Mouse (Mus musculus) gastrocnemius, postnatal 4 days (tissue): Measurements from ENCODE around the gene Bcar1. TPM values are rescaled to one million over a fixed set of nuclear protein-coding genes. Genes with fewer than 3 reads are reported as not detected.
A peak's percentile ranks its signal among the peaks of the same experiment; 100 is the strongest.

Experiments
- DNase-seq, 2 experiments: peaks; one replicate each; pipeline ENCODE4 v3.0.0; 2021 to 2022; ENCODE audit warnings: low spot score in 2 of 2, mixed read lengths in 2 of 2
- total RNA-seq, 2 experiments: library from RNA; stranded (reverse); gene quantifications; 2 replicates each; pipeline ENCODE4 v1.2.3; 2021

The Bcar1 gene
- total RNA-seq, 2 experiments from 2014 or later = 35.1 to 36.5 TPM

DNA sequence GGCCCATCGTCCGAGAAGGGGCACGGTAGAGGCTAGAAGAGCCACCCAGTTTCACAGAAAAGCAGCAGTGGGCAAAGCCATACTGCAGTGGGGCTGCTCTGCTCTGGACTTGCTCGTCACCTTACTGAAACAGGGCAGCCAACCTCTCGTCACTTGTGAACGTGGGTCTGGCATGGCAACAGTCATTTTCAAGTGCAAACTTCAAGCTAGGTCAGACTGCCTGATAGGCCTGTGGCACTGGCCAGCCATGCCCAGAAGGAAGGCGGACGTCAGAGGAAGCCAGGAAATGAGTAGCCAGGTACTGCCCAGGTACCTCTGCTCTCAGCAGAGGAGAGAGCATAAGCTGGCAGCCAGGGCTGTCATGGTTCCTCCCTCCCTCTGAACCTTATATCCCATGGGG, 2.6 kb downstream of the Bcar1 start:
- no peak for DNase-seq

DNA sequence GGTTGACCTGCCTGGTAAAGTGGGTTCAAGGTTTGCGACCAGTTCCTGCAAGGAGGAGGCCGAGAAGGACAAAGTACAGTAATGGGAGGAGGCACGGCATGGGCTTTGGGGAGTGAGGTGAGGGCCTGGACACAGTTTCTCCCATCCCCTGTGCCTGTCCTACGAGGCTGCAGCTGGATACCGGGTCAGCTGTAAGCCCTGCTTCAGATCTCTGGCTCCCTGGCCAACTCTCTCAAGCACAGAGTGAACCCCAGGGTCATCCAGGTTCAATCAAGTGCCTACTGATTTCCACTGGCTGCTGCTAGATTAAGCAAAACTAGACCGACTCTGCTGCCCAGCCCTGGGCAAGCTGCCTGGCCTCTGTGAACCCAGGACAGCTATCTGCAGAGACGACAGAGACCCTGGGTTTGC, 3.3 kb downstream of the Bcar1 start:
- DNase-seq = no peak

DNA sequence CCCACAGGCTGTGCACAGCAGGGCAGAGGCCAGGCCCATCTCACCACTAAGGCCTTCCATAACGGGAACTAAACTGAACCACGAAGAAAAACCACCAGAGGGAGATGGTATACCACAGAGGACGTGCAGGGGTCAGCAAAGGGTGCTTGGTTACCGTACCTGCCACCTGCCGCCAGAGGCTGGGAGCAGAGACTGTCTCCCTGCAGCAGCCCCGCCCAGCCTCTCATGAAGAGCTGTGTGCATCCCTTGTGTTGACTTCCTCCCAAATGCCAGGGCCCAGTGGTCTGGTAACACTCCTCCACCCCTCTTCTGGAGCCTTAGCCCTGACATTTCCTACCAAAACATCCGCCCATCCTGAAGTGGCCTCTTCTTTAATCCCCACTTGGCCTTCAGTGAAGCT, 4.0 kb downstream of the Bcar1 start:
- no peak for DNase-seq

DNA sequence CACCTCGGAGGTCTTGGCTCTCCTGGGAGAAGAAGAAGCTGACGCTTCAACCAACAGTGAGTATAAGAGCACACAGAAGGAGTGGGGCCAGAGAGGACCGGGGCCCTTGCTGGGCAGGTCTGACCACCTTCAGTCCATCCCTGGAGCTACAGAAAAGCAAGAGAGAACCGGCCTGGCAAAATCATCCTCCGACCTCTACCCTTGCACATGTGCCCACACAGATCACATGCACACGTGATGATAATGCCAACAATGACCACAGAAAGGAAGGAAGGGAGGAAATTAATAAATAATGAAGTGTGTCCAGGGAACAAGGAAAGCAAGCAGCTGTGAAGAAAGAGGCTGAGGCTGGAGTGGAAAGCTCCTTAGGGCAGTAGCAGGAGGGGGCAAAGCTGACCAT, 4.7 kb downstream of the Bcar1 start:
- no peak for DNase-seq

DNA sequence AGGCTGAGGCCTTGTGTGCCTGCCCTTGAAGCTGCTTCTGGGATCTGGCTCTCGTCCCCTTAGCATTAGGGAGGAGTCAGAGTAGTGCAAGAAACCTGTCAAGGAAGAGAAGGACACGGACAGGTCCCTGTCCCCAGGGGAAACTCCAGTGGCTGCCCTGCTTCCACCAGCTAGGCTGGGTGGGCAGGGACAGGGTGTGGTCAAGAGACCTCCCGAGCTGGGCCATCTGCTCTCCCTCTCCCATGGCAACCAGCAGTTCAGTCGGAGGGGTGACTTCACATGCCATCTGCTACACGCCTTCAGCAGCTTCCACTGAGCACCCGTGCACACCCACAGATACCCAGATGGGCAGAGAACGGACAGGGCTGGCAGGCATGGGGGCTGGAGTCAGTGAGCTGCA, 7.3 kb downstream of the Bcar1 start:
- DNase-seq = peak in 1 of 2 experiments; percentile 10

DNA sequence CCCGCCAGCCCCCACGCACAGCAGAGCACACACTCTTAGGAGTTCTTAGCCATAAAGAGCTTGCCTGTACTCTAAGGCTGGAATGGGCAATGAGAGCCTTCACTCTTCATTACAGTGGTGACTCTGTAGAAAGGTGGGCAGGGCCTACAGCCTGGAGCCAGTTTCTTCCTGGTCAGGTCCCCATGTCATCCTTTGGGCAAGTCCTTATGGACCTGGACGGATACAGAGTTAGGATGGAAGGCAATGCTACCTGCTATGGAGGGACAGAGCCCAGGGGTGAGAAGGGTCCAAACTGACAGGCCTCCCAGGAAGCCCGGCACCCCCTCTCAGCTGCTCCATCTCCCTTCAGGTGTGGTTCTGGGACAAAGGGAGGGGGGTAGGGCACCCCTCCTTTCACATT, 7.8 kb downstream of the Bcar1 start:
- peak in 1 of 2 experiments; percentile 7 for DNase-seq

DNA sequence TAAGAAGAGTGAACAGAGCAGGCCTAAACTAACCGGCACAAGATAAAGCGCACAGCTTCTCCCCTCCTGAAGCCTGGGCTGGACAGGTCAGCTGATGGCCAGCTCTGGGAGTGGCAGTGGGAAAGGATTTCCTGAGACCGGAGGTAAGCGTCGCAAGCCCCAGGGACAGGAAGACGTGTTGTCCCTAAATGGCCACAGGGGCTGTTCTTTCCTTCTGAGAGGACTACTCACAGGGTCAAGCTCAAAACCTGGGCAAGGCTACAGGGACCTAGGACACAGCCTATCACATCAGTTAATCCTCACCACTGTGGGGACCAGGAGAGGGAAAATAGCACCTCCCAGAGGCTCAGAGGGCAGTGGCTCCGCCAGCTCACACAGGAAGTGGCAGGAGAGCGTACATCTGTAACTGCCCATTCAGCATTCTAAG, 8.3 kb downstream of the Bcar1 start:
- DNase-seq = peak in 1 of 2 experiments; percentile 6

DNA sequence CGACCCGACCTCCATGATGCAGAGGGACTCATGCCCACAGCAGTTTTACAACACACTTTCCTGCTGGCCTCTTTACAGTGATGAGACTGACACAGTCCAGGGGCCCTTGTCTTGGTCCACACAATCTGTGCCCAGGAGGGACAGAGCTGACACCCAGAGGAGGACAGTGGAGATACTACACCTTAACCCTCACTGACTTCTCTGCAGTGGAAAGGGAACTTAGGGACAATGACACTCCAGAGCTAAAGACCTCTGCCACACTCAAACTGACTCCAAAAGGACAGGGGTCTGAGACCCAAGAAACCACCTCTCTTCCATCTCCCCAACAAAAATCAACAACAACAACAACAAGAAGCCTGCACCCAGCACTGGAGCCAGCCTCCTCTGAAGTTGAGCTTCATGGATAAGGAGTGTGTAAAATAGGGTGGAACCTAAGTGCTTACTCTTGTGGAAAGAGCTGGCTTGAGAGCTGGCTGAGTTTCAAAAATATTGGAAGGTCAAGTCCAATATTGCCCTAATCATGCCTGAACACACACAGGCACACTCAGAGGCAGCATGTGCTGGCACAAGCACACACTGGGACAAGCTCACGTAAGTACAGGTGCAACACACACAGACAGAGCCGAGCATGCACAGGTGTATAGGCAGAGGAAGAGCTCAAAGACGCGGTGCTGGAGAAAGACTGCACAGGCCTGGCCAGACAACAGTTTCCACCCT, 9.2 kb downstream of the Bcar1 start:
- DNase-seq = peak in 1 of 2 experiments; percentile 8

DNA sequence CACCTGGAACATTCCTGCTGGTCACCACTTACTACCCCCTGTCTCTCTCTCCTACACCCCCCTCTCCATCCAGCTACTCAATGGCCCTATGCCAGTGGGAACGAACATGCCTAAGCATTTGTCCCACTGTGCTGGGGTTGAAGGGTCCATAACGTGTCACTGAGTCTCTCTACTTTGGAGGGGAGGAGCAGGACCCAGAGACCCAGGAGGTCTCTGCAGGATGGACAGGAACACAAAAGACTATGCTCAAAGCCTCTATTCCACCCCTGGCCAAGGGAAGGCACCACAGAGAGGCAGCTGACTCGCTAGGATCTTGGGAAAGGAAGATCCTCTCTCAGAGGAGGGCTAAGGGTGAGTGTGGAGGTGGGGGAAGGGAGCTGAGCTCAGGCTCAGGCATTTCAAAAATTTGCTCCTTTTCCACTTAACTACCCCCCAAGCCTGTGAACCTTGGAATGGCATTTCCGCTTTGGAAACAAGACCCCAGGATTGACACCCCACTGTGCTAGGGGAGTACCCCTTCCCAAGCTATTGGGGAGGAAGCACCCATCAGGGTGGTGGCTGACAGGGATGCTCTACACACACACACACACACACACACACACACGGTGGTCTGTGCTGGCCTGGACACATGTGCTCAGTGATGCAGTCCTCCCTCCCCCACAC, 9.9 kb downstream of the Bcar1 start:
- peak in 1 of 2 experiments; percentile 9 for DNase-seq

DNA sequence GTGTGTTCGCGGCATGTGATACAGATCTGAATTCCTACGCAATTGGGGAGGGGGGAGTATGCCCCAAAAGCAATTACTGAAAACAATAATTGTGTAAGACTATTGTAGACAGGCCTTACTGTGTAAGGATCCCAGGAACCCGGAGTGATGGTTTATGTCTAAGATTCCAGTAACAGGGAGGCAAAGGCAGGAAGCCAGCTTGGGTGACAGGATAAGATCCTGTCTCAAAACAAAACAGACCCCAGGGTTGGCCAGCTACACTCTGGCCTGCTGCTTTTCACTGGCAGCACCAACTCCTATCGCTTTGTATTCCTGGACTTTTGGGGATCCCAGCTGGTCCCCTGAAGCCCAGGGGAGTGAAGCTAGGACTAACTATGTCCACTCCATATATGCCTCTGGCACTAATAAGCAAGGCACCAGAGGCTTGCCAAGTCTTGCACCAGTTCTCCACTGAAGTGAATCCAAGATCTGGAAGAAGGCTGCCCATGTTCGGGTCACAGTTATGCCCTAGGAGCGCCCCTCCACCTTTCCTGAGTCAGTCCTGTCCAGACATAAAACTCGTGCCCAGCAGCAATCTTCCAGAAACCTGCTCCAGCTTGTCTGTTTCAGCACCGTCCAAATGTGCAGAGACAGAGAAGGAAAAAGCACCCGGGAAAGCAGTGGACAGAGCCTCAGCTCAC, 11.1 kb downstream of the Bcar1 start:
- no peak for DNase-seq

DNA sequence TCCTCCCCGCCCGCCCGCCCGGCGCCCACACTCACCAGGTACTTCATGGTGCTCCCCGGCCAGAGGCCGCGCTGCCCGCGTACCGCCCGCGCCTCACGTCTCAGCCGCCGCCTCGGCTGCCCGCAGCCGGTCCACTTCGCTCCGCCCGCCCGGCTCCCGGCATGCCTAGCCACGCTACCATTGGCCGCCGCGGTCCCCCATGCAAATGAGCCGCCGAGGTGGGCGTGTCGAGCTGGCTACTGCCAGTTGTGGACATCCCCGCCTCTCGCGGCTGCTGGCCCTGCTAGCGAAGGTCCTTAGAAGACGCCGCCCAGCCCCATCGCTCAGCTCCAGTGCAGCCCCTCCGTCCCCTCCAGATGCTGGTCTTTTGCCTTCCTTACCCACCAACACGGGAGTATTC, 11.6 kb downstream of the Bcar1 start:
- peak; percentile 95 to 98 for DNase-seq

DNA sequence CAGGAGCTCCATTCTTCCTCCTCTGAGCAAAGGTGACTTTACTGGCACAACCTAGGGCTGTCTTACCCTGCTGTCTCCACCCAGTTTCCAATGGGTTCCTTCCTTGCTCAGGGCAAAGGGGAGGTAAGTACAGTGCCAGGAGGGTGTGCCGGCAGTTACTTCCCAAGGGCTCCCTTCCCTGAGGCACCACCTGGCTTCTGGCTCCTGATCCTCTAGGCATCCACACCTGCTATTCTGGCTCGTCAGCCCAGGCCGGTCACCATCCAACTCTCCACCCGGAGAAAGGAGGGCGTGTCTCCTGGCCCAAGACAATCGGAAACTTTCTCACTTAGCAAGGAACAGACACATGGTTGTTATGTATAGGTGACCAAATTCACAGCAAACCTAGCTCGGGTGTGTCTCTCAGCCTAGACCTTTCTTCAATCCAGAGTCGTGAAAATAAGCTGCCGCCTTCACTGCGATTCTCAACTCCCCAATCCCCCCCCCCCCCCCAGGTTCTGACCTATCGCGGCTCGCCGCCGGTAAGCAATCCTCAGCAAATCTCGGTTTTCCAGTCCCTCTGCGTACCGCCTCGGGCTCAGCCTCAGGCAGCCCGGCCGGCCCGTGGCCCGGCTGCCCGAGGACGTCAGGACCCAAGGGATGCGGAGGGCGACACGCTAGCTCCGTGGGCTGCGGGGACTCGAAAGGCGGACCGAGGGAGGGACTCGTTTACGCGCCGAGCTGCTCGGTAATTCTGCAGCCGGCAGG, 12.2 kb downstream of the Bcar1 start:
- DNase-seq = no peak

DNA sequence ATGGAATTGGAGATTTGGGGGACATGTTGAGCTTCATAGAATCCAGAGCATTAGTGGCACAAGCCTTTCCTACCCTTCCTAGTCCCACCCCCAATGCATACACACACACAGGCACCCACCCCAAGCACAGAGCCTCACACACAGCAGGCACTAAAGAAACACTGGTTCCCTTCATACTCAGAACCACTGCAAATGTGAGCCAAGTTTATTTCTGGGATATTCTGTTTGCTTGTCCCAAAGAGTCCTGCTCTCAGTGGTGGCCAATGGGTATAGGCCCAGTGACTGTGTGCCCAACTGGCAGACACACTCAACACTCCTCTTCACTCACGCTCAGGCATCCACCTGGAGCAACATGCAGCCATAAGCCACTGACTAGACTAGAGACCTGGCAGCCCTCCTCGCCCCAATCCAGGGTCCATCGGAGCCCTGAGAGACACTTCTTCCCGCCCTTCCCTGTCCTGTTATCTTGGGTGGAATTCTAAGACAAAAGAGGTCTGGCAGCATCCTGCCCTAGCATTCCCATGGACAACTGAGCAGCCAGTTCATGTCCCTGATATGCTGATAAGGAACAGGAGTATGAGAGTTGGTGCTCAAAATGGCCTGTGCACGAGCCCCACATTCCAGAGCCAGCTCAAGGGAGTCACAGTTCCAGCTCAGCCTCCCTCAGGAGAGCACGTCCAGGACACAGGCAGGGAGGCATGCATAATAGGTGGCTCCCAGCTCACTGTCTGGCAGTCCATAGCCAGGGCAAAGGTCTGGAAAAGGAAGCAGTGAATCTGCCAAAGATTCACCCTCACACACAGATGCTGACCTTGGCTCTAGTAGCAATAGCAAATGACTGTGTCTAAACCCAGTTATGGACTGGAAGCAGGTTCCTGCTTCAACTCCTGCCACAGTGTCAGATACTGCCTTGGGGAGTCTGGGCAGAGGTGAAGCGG, 14.1 kb downstream of the Bcar1 start:
- DNase-seq = no peak

DNA sequence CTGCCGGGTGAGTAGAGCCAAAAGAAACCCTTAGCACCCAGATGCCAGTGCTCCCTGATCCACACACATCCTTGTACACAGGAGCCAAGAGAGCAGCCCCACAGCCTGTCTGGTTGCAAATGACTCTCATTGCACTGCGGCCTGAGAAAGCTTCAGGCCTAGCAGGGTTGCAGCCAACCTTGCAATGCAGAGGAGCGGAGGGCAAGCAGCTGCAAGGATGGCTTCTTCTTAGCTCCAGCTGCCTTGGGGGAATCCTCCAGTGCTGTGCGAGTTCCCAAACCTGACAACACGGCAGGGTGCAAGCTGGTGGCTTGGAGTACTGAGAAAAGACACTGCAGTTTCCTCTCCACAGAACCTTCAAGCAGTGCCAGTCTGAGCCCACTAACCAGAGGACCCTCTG, 15.1 kb downstream of the Bcar1 start:
- DNase-seq = no peak

DNA sequence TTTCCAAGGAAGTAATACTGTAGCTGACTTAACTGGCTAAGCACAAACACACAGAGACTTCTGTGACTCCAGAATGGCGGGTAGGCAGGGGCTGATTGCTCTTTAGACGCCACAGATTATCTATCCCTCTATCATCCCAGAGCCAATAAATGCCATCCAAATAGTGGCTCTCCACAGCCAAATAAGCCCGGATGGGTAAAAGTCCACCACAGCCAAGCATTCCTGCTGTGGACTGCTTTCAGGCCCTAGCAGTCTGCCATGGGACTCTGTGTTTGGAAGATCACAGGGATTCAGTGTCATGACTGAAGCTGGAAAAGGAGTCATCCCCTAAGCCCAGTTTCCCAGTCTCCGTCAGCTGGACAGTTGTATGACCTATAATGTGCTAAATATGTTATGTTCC, 16.1 kb downstream of the Bcar1 start:
- no peak for DNase-seq

DNA sequence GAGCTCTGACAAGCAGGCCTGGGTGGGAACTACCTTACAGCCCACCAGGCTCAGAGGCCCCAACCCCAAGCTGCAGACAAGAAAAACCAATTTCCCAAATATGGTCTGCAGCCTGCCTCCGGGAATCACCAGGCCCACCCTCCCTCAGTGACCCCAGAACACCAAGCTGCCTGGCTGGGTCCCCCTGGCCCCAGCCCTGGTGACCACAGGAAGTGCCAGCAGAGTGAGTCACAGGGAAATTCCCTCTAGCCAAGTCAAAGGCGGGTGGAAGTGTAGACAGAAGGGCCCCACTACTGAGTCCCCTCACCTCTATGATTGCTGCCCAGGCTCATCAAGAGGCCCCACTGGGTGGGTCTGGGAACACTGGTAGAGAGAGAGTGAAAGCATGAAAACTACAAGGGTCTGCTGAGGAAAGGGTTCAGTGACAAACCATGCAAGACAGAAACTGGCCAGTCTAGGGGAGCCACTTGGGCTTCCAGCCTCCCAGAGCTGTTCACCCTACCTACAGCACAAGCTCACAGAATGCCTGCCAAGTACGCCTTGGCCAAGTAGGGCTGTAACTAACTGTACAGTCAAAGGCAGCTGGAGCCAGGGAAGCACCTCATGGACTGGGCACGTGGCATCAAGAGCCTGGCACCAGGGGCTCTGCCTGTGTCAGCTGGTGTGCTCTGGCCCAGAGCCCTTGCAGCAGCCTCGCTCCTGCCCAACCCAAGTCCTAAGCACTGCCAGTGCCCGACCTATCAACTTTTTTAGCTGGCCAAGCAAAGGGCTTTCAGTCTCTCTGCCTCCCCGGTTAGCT, 17.3 kb downstream of the Bcar1 start:
- DNase-seq = peak in 1 of 2 experiments; percentile 70

DNA sequence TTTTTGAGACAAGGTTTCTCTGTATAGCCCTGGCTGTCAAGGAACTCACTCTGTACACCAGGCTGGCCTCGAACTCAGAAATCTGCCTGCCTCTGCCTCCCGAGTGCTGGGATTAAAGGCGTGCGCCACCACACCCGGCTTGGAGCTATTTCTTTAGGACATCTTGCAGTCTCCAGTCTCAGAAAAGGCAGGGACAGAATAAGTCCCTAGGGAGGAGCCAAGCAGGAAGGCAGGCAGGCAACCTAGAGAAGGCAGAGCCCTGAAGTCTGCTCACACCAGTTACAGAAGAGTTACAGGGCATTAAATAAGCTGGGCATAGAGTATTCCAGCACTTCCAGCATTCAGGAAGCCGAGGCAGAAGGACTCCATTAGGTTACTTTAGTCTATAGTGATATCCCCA, 18.3 kb downstream of the Bcar1 start:
- no peak for DNase-seq

DNA sequence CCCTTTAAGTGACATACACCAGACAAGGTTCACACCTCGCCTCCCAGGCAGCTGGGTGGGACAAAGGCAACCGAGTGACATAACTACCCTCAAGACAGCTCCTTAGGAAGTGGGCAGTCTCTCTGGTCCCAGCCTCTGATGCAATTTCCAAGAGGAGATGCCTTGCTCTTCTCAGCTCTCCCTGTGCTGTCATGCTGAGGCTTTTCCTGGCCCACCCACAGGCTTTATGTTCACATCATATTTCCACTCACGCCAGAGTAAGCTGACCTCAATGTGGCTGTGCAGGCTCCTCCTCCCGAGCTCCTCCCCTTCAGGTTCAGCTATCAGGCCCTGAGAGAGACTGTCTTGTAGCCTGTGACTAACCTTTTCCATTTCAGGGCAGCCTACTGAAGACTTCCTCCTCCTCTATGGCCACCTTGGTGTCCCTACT, 23.5 kb downstream of the Bcar1 start:
- DNase-seq = no peak

DNA sequence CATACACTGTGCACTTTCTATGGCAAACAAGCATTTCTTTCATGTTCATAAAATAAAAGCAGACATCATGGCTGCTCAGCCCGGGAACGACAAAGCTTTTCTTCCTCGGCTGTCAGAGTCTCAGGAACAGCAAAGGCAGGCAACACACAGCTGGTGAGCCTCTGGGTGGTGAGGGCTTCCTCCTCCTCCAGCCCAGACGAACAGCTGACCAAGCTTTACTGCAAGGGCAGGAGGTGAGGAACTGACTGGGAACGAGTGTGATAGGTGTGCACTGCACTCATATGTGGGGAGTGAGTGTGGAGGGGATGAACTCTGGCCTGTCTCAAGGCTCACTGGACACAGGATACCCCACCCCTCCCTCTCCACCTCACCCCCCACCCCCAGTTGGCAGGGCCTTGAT, 24.7 kb downstream of the Bcar1 start:
- no peak for DNase-seq

DNA sequence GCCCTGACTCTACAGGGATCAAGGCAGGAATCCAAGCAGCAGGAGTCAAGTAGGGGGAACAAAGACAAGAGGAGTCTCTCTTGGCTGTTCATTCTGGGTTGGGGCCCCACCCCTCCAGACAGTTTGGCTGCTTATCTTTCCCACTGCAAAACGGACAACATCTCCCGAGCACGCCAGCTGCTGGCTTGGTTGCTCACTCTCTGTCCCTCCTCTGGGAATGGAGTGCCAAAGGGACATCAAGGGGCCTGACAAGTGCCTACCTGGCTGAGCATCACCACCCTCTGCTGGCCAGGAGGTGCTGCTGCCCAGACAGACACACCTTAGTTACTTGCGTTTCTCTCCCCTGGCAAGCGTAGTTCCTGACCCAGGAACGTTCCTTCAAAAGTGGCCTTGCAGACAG, 25.7 kb downstream of the Bcar1 start:
- peak in 1 of 2 experiments; percentile 52 for DNase-seq
